Mouse (Mus musculus) ovary, adult 2 months (tissue): Measurements from ENCODE around the gene Vmn1r201. TPM values are rescaled to one million over a fixed set of nuclear protein-coding genes. Genes with fewer than 3 reads are reported as not detected.

Experiments used
- polyA plus RNA-seq: library from polyadenylated mRNA; depleted of rRNA; stranded (reverse); fragments of >200 nt; gene quantifications from 2 replicates; pipeline ENCODE4 v1.2.3, GENCODE M21; 2012; rRNA removed

The Vmn1r201 gene
- not detected in 2 replicates for polyA plus RNA-seq

DNA sequence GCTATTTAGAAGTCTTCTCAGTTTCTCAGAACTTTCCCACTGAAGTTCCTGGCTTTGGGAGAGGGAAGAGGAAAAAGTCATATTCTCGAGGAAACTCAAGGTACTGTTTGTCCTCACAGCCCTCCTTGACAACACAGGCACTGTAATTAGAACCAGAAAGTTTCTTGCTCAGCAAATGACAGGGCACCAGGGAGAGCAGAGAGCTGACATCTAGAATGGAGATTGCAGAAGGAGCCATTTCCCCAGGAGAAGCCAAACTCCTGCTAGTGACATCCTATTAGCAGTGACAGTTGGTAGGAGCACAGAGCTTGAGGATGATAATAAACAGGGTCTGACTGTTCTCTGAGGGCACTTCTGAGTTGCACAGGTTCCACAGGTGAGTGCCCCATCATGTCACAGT is at the start of gene Vmn1r201:
Vmn1r201 (plus strand) TSS at position 301 of the 400 bp plus-strand sequence.

GRCm38 (mm10) chr13:22505281-22505680 is 33.6 kb downstream of the Vmn1r201 start, which contains the start of gene Vmn1r202:
Vmn1r202 (minus strand) TSS chr13:22505381.

DNA sequence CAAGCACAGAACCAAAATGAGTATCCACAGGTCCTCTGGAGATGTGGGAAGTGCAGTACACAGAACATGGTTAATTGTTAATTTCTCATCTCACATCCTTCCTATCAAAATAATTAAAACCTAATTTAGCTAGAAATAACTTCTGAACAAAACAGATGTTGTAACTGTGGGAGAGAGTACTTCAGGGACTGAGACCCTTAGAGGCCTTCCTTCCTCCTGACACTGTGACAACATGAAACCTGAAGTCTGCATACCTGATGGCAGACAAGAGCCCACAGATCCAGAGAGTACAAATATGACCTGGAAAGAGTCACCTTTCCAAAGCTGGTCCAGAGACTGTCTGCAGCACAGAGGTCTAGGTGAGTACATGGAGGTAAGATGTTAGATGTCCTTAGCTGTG is 46.1 kb downstream of the Vmn1r201 start, which contains the start of gene Vmn1r203:
Vmn1r203 (plus strand) TSS at position 301 of the 400 bp plus-strand sequence.

Other genes with a start within 250 kb of the Vmn1r201 start
- not detected in 2 replicates for gene Vmn1r193, start 248.8 kb upstream of the Vmn1r201 start, polyA plus RNA-seq
- not detected in 2 replicates for gene Vmn1r194, start 227.7 kb upstream of the Vmn1r201 start, polyA plus RNA-seq
- not detected in 2 replicates for gene Vmn1r195, start 201.4 kb upstream of the Vmn1r201 start, polyA plus RNA-seq
- not detected in 2 replicates for gene Vmn1r196, start 182.0 kb upstream of the Vmn1r201 start, polyA plus RNA-seq
- gene Vmn1r197, start 147.3 kb upstream of the Vmn1r201 start, polyA plus RNA-seq = not detected in 2 replicates
- gene Vmn1r198, start 121.6 kb upstream of the Vmn1r201 start, polyA plus RNA-seq = not detected in 2 replicates
- gene Vmn1r199, start 92.1 kb upstream of the Vmn1r201 start, polyA plus RNA-seq = not detected in 2 replicates
- not detected in 2 replicates for gene Vmn1r200, start 81.5 kb upstream of the Vmn1r201 start, polyA plus RNA-seq
- gene Vmn1r202, start 33.5 kb downstream of the Vmn1r201 start, polyA plus RNA-seq = not detected in 2 replicates
- gene Vmn1r203, start 46.2 kb downstream of the Vmn1r201 start, polyA plus RNA-seq = not detected in 2 replicates
- not detected in 2 replicates for gene Vmn1r204, start 81.3 kb downstream of the Vmn1r201 start, polyA plus RNA-seq
- gene Vmn1r205, start 121.1 kb downstream of the Vmn1r201 start, polyA plus RNA-seq = not detected in 2 replicates
- not detected in 2 replicates for gene Vmn1r206, start 152.3 kb downstream of the Vmn1r201 start, polyA plus RNA-seq